Mouse (Mus musculus) brain, embryonic 14.5 days (tissue): ENCODE results near the gene Isoc2a. TPM values are rescaled to one million over a fixed set of nuclear protein-coding genes. Genes with fewer than 3 reads are reported as not detected.

Source experiments
- DNase-seq: peaks from one replicate; pipeline ENCODE4 v3.0.0-alpha.2; 2011; ENCODE audit warnings: low read depth
- CTCF ChIP-seq: fragments of 200-500 bp; IDR thresholded peaks from 2 replicates; pipeline ENCODE4 v1.5.1; 2012; ENCODE audit warnings: inconsistent platforms, mild to moderate bottlenecking, moderate library complexity, borderline replicate concordance; ENCODE audit not compliant: insufficient read depth, insufficient read length; ENCODE audit errors: extremely low read depth
- POLR2A ChIP-seq: fragments of 200-500 bp; IDR thresholded peaks from 2 replicates; pipeline ENCODE4 v1.6.1; 2012; ENCODE audit warnings: mild to moderate bottlenecking, inconsistent platforms, borderline replicate concordance; ENCODE audit not compliant: poor library complexity, insufficient read depth, insufficient read length, severe bottlenecking; ENCODE audit errors: extremely low read depth
- polyA plus RNA-seq: library from polyadenylated mRNA; depleted of rRNA; stranded (reverse); fragments of >200 nt; gene quantifications from 2 replicates; pipeline ENCODE4 v1.2.3, GENCODE M21; 2012; rRNA removed

The Isoc2a gene
- polyA plus RNA-seq, 1 experiment: 6.7 TPM

- peak; percentile 82 for TF ChIP-seq CTCF
- TF ChIP-seq POLR2A: no peak
- peak; percentile 84 for DNase-seq
These were observed 63.1 kb downstream of the Isoc2a start for GRCm38 (mm10) chr7:4940068-4940479.

GRCm38 (mm10) chr7:4942673-4943072 lies 65.7 kb downstream of the Isoc2a start:
- no peak for DNase-seq
- TF ChIP-seq CTCF: no peak
- no peak for TF ChIP-seq POLR2A

- TF ChIP-seq POLR2A (no peak), CTCF (peak; percentile 90)
- DNase-seq: peak; percentile 92
These were observed 66.4 kb downstream of the Isoc2a start for GRCm38 (mm10) chr7:4943223-4943815.

Other genes starting within 250 kb of the Isoc2a start
- gene Tmem86b, start 245.7 kb upstream of the Isoc2a start, polyA plus RNA-seq: 55.9 and 89.5 TPM in 2 replicates
- gene Ppp6r1, start 218.1 kb upstream of the Isoc2a start, polyA plus RNA-seq: 115 and 130 TPM in 2 replicates
- 93.3 and 97.3 TPM in 2 replicates for gene Hspbp1, start 192.1 kb upstream of the Isoc2a start, polyA plus RNA-seq
- 137 and 161 TPM in 2 replicates for gene Brsk1, start 186.5 kb upstream of the Isoc2a start, polyA plus RNA-seq
- 0.03 and 0.05 TPM in 2 replicates for gene Tmem150b, start 151.9 kb upstream of the Isoc2a start, polyA plus RNA-seq
- gene Kmt5c, start 137.0 kb upstream of the Isoc2a start, polyA plus RNA-seq: 197 and 214 TPM in 2 replicates
- gene Cox6b2, start 124.1 kb upstream of the Isoc2a start, polyA plus RNA-seq: 26.2 and 27.5 TPM in 2 replicates
- not detected in 2 replicates for gene Fam71e2, start 105.9 kb upstream of the Isoc2a start, polyA plus RNA-seq
- gene Il11, start 94.3 kb upstream of the Isoc2a start, polyA plus RNA-seq: 0.16 and 0.38 TPM in 2 replicates
- not detected in 2 replicates for gene Tmem190, start 94.2 kb upstream of the Isoc2a start, polyA plus RNA-seq
- gene Tmem238, start 87.5 kb upstream of the Isoc2a start, polyA plus RNA-seq: 3.4 and 5.2 TPM in 2 replicates
- gene Rpl28, start 84.3 kb upstream of the Isoc2a start, polyA plus RNA-seq: 271 and 404 TPM in 2 replicates
- gene Ube2s, start 64.6 kb upstream of the Isoc2a start, polyA plus RNA-seq: 451 and 626 TPM in 2 replicates
- 145 and 170 TPM in 2 replicates for gene Shisa7, start 32.5 kb upstream of the Isoc2a start, polyA plus RNA-seq
- 2.6 and 3.3 TPM in 2 replicates for gene Isoc2b, start 6.9 kb upstream of the Isoc2a start, polyA plus RNA-seq
- 0.77 and 1.3 TPM in 2 replicates for gene Gm36210, start 29.4 kb downstream of the Isoc2a start, polyA plus RNA-seq
- 16.7 and 21.7 TPM in 2 replicates for gene Zfp628, start 38.1 kb downstream of the Isoc2a start, polyA plus RNA-seq
- 27.3 and 27.9 TPM in 2 replicates for gene Nat14, start 44.9 kb downstream of the Isoc2a start, polyA plus RNA-seq
- 2.3 and 3.6 TPM in 2 replicates for gene Ssc5d, start 48.6 kb downstream of the Isoc2a start, polyA plus RNA-seq
- gene Sbk2, start 87.3 kb downstream of the Isoc2a start, polyA plus RNA-seq: 0.14 TPM in 2 replicates
- 1.1 and 2.0 TPM in 2 replicates for gene Sbk3, start 94.0 kb downstream of the Isoc2a start, polyA plus RNA-seq
- 168 and 190 TPM in 2 replicates for gene Zfp579, start 119.0 kb downstream of the Isoc2a start, polyA plus RNA-seq
- gene Zfp524, start 137.3 kb downstream of the Isoc2a start, polyA plus RNA-seq: 11.9 and 18.0 TPM in 2 replicates
- 49.9 and 54.5 TPM in 2 replicates for gene Fiz1, start 137.5 kb downstream of the Isoc2a start, polyA plus RNA-seq
- gene Gm44973, start 138.3 kb downstream of the Isoc2a start, polyA plus RNA-seq: not detected in 2 replicates
- gene Zfp865, start 143.2 kb downstream of the Isoc2a start, polyA plus RNA-seq: 43.5 and 52.4 TPM in 2 replicates
- gene Ccdc106, start 143.4 kb downstream of the Isoc2a start, polyA plus RNA-seq: 41.4 and 47.8 TPM in 2 replicates
- gene 4632433K11Rik, start 157.0 kb downstream of the Isoc2a start, polyA plus RNA-seq: not detected in 2 replicates
- 6.8 and 7.6 TPM in 2 replicates for gene Zfp784, start 161.3 kb downstream of the Isoc2a start, polyA plus RNA-seq
- gene Zfp580, start 174.4 kb downstream of the Isoc2a start, polyA plus RNA-seq: 61.4 and 88.7 TPM in 2 replicates
- gene U2af2, start 185.0 kb downstream of the Isoc2a start, polyA plus RNA-seq: 404 and 431 TPM in 2 replicates
- gene Epn1, start 203.1 kb downstream of the Isoc2a start, polyA plus RNA-seq: 176 and 216 TPM in 2 replicates
- not detected in 2 replicates for gene Rfpl4, start 239.8 kb downstream of the Isoc2a start, polyA plus RNA-seq
- gene Rasl2-9, start 248.8 kb downstream of the Isoc2a start, polyA plus RNA-seq: 0.14 and 0.37 TPM in 2 replicates